Mouse (Mus musculus) stomach, embryonic 14.5 days (tissue): ENCODE results near the gene Bahcc1. TPM values are rescaled to one million over a fixed set of nuclear protein-coding genes. Genes with fewer than 3 reads are reported as not detected.

Experiments
- ATAC-seq: fragments of 200-750 bp; cut with Nextera tagmentation; 2 replicates; pipeline ENCODE4 v1.8.0; 2017; ENCODE audit warnings: low read depth, moderate TSS enrichment; ENCODE audit not compliant: insufficient number of reproducible peaks, insufficient read depth, low FRiP score
- H3K27ac ChIP-seq: fragments of 300-500 bp; sonication (generic); 2 replicates; pipeline ENCODE4 v1.5.1; 2014; ENCODE audit warnings: mild to moderate bottlenecking, low read length, moderate library complexity, mixed read lengths
- H3K27me3 ChIP-seq: fragments of 300-500 bp; sonication (generic); 2 replicates; pipeline ENCODE4 v1.6.1; 2014; ENCODE audit warnings: low read length, control low read depth, mixed read lengths; ENCODE audit not compliant: control insufficient read depth, insufficient read depth
- H3K36me3 ChIP-seq: fragments of 300-500 bp; sonication (generic); 2 replicates; pipeline ENCODE4 v1.6.1; 2014; ENCODE audit warnings: mild to moderate bottlenecking, control low read depth, low read length, moderate library complexity, mixed read lengths; ENCODE audit not compliant: control insufficient read depth, insufficient read depth
- H3K4me1 ChIP-seq: fragments of 300-500 bp; sonication (generic); 2 replicates; pipeline ENCODE4 v1.6.1; 2014; ENCODE audit warnings: low read length, control low read depth, mixed read lengths; ENCODE audit not compliant: control insufficient read depth, insufficient read depth
- H3K4me2 ChIP-seq: fragments of 300-500 bp; sonication (generic); replicated peaks from 2 replicates; pipeline ENCODE4 v1.6.1; 2014; ENCODE audit warnings: low read depth, low read length, control low read depth
- H3K4me3 ChIP-seq: fragments of 300-500 bp; sonication (generic); 2 replicates; pipeline ENCODE4 v1.5.1; 2014; ENCODE audit warnings: low read depth, low read length, control low read depth
- H3K9ac ChIP-seq: fragments of 300-500 bp; sonication (generic); replicated peaks from 2 replicates; pipeline ENCODE4 v1.6.1; 2014; ENCODE audit warnings: low read depth, mild to moderate bottlenecking, control low read depth, low read length, moderate library complexity, mixed read lengths
- H3K9me3 ChIP-seq: fragments of 300-500 bp; sonication (generic); 2 replicates; pipeline ENCODE4 v1.6.1; 2016; ENCODE audit warnings: low read depth, low read length, control low read depth; ENCODE audit not compliant: control insufficient read depth
- WGBS: fragments of 180-500 bp; shearing (Covaris S2); extraction: QIAGEN DNeasy Blood & Tissue Kit; methylation state at CpG from one replicate; pipeline ENCODE4 v1.1.7; 2014; 5-methylcytosine and 5-hydroxymethylcytosine counted together
- polyA plus RNA-seq: library from polyadenylated mRNA; unstranded; fragments of >200 nt; fragmentation: Nextera tagmentation; extraction: Ambion mirVana; gene quantifications from 2 replicates; pipeline ENCODE4 v1.2.1, GENCODE M21; 2014

Bahcc1 gene
- polyA plus RNA-seq, 1 experiment from 2014 or later, result 13.4 TPM

GRCm38 (mm10) chr11:120237166-120238131 lies 4.7 kb downstream of the Bahcc1 start:
- Histone ChIP-seq H3K4me3 (peak overlapping the region; percentile 67), H3K27me3 (no peaks in the 10 kb centered on the region), H3K4me1 (peaks cover 41% of the 10 kb centered on the region), H3K9ac (peak overlapping the region; percentile 84), H3K27ac (peak overlapping the region; percentile 83), H3K9me3 (no peaks in the 10 kb centered on the region), H3K4me2 (peak overlapping the region; percentile 98), H3K36me3 (no peaks in the 10 kb centered on the region)
- ATAC-seq, result no peak
- WGBS, result under 1% methylated on average over 89 of the region's 89 CpGs

GRCm38 (mm10) chr11:120238306-120238705 lies 5.6 kb downstream of the Bahcc1 start:
- Histone ChIP-seq H3K4me2 (peak overlapping the region; percentile 98), H3K4me1 (peaks cover 50% of the 10 kb centered on the region), H3K36me3 (no peaks in the 10 kb centered on the region), H3K9ac (peak overlapping the region; percentile 33; the same call in 1 of the 2 replicates), H3K9me3 (no peaks in the 10 kb centered on the region), H3K4me3 (peak overlapping the region; percentile 67), H3K27me3 (no peaks in the 10 kb centered on the region), H3K27ac (peak overlapping the region; percentile 83)
- WGBS, result 18% methylated on average over 8 of the region's 8 CpGs
- no peak for ATAC-seq

GRCm38 (mm10) chr11:120238751-120239359 lies 6.1 kb downstream of the Bahcc1 start:
- peak overlapping the region; percentile 83 for H3K27ac ChIP-seq

GRCm38 (mm10) chr11:120239581-120239991 lies 6.8 kb downstream of the Bahcc1 start:
- no peak for ATAC-seq
- Histone ChIP-seq H3K27me3 (no peaks in the 10 kb centered on the region), H3K9me3 (no peaks in the 10 kb centered on the region), H3K9ac (peak overlapping the region; percentile 41; the same call in 1 of the 2 replicates), H3K4me3 (peak overlapping the region; percentile 10), H3K4me2 (peak overlapping the region; percentile 98), H3K27ac (peak overlapping the region; percentile 83), H3K36me3 (no peaks in the 10 kb centered on the region), H3K4me1 (peaks cover 58% of the 10 kb centered on the region)
- WGBS, result 9% methylated on average over 11 of the region's 11 CpGs

More at GRCm38 (mm10) chr11:120238751-120239359, 6.1 kb downstream of the Bahcc1 start:
- H3K36me3 ChIP-seq, result no peaks in the 10 kb centered on the region
- H3K4me3 ChIP-seq, result peak overlapping the region; percentile 67
- peak overlapping the region; percentile 98 for H3K4me2 ChIP-seq
- H3K9ac ChIP-seq, result peak overlapping the region; percentile 41; the same call in 1 of the 2 replicates
- ATAC-seq, result no peak
- peaks cover 55% of the 10 kb centered on the region for H3K4me1 ChIP-seq
- H3K27me3 ChIP-seq, result no peaks in the 10 kb centered on the region
- no peaks in the 10 kb centered on the region for H3K9me3 ChIP-seq
- 14% methylated on average over 8 of the region's 8 CpGs for WGBS

GRCm38 (mm10) chr11:120240206-120240605 lies 7.5 kb downstream of the Bahcc1 start:
- WGBS, result under 1% methylated on average over 10 of the region's 10 CpGs
- no peaks in the 10 kb centered on the region for H3K27me3 ChIP-seq
- peak overlapping the region; percentile 83 for H3K27ac ChIP-seq
- H3K9ac ChIP-seq, result no peak overlapping the region; the same call in 1 of the 2 replicates
- H3K36me3 ChIP-seq, result no peaks in the 10 kb centered on the region
- peak; percentile 54 for ATAC-seq
- no peaks in the 10 kb centered on the region for H3K9me3 ChIP-seq
- peak overlapping the region; percentile 98 for H3K4me2 ChIP-seq
- H3K4me3 ChIP-seq, result peak overlapping the region; percentile 10
- peaks cover 58% of the 10 kb centered on the region for H3K4me1 ChIP-seq

GRCm38 (mm10) chr11:120240941-120241890 lies 8.5 kb downstream of the Bahcc1 start:
- Histone ChIP-seq H3K4me3 (peak overlapping the region; percentile 10; the same call in 1 of the 2 replicates), H3K9me3 (no peaks in the 10 kb centered on the region), H3K36me3 (no peaks in the 10 kb centered on the region), H3K27me3 (no peaks in the 10 kb centered on the region), H3K4me1 (peaks cover 60% of the 10 kb centered on the region), H3K4me2 (peak overlapping the region; percentile 98), H3K27ac (peak overlapping the region; percentile 83), H3K9ac (no peak overlapping the region; the same call in 1 of the 2 replicates)
- ATAC-seq, result no peak
- WGBS, result 10% methylated on average over 29 of the region's 29 CpGs

- Histone ChIP-seq H3K9ac (no peak overlapping the region), H3K4me3 (no peak overlapping the region), H3K36me3 (no peaks in the 10 kb centered on the region), H3K9me3 (no peaks in the 10 kb centered on the region), H3K4me2 (no peak overlapping the region), H3K27ac (peak overlapping the region; percentile 83; the same call in 1 of the 2 replicates), H3K27me3 (no peaks in the 10 kb centered on the region), H3K4me1 (peaks cover 65% of the 10 kb centered on the region)
- ATAC-seq, result no peak
- WGBS, result 43% methylated on average over 6 of the region's 6 CpGs
Measured at GRCm38 (mm10) chr11:120241981-120242725, 9.4 kb downstream of the Bahcc1 start.
